Mouse (Mus musculus): ENCODE measurements around the gene Hist2h3c2. TPM values are rescaled to one million over a fixed set of nuclear protein-coding genes. Genes with fewer than 3 reads are reported as not detected.
"Not testable (repeated sequence)": the region's sequence is repeated elsewhere in the genome, so short reads cannot be mapped to it uniquely, and the experiment has no call there.

The Hist2h3c2 gene
- polyA plus RNA-seq, 1 experiment from 2014 or later, result 8.3 TPM

GRCm38 (mm10) chr3:96250890-96251289, 12.0 kb upstream of the Hist2h3c2 start:
- ATAC-seq (replicated peaks; ENCODE audit: low FRiP score, low TSS enrichment, low read depth), result no peak
- Histone ChIP-seq H3K9ac (ENCODE audit: low read length) (no peak overlapping the region), H3K27ac (ENCODE audit: low read depth) (no peak overlapping the region), H3K4me2 (ENCODE audit: low read length) (no peak overlapping the region), H3K9me3 (ENCODE audit: control insufficient read depth, low read length) (no peaks in the 10 kb centered on the region), H3K4me1 (replicated peaks; ENCODE audit: control insufficient read depth, insufficient read depth, low read length) (peaks cover 7% of the 10 kb centered on the region; the same call in 1 of the 2 replicates), H3K36me3 (ENCODE audit: control insufficient read depth, insufficient read depth, low read length) (no peaks in the 10 kb centered on the region), H3K4me3 (ENCODE audit: low read depth, low read length) (no peak overlapping the region), H3K27me3 (replicated peaks; ENCODE audit: control insufficient read depth, insufficient read depth, low read length) (no peaks in the 10 kb centered on the region)
- 51% methylated on average over 3 of the region's 3 CpGs for WGBS
- DNase-seq (ENCODE audit: low spot score), result no peak

GRCm38 (mm10) chr3:96249034-96249345, 10.1 kb upstream of the Hist2h3c2 start:
- no peak for DNase-seq (ENCODE audit: low spot score)
- no peak for ATAC-seq (replicated peaks; ENCODE audit: low FRiP score, low TSS enrichment, low read depth)
- Histone ChIP-seq H3K36me3 (ENCODE audit: control insufficient read depth, insufficient read depth, low read length) (no peaks in the 10 kb centered on the region), H3K4me3 (ENCODE audit: low read depth, low read length) (peak overlapping the region; percentile 48; the same call in 1 of the 2 replicates), H3K4me1 (replicated peaks; ENCODE audit: control insufficient read depth, insufficient read depth, low read length) (peaks cover 11% of the 10 kb centered on the region; the same call in 1 of the 2 replicates), H3K4me2 (ENCODE audit: low read length) (0 out of 2 replicates have a peak overlapping the region, but pooled peaks have one; percentile 56), H3K27ac (ENCODE audit: low read depth) (0 out of 2 replicates have a peak overlapping the region, but pooled peaks have one; percentile 43), H3K27me3 (replicated peaks; ENCODE audit: control insufficient read depth, insufficient read depth, low read length) (no peaks in the 10 kb centered on the region), H3K9me3 (ENCODE audit: control insufficient read depth, low read length) (no peaks in the 10 kb centered on the region), H3K9ac (ENCODE audit: low read length) (no peak overlapping the region)
- 54% methylated on average over 4 of the region's 4 CpGs for WGBS

- peak overlapping the region; percentile 56 for H3K4me2 ChIP-seq (ENCODE audit: low read length)
- peak overlapping the region; percentile 62 for H3K9ac ChIP-seq (ENCODE audit: low read length)
- H3K4me3 ChIP-seq (ENCODE audit: low read depth, low read length), result peak overlapping the region; percentile 48
- H3K4me1 ChIP-seq (replicated peaks; ENCODE audit: control insufficient read depth, insufficient read depth, low read length), result peaks cover 14% of the 10 kb centered on the region; the same call in 1 of the 2 replicates
- H3K36me3 ChIP-seq (ENCODE audit: control insufficient read depth, insufficient read depth, low read length), result no peaks in the 10 kb centered on the region
- WGBS, result 32% methylated on average over 6 of the region's 6 CpGs
- no peaks in the 10 kb centered on the region for H3K27me3 ChIP-seq (replicated peaks; ENCODE audit: control insufficient read depth, insufficient read depth, low read length)
- peak overlapping the region; percentile 77; the same call in 1 of the 2 replicates for H3K27ac ChIP-seq (ENCODE audit: low read depth)
- H3K9me3 ChIP-seq (ENCODE audit: control insufficient read depth, low read length), result no peaks in the 10 kb centered on the region
- ATAC-seq (replicated peaks; ENCODE audit: low FRiP score, low TSS enrichment, low read depth) (no peak), DNase-seq (ENCODE audit: low spot score) (no peak)
Measured at GRCm38 (mm10) chr3:96248141-96249033, 9.5 kb upstream of the Hist2h3c2 start.

- no peak for ATAC-seq (replicated peaks; ENCODE audit: low FRiP score, low TSS enrichment, low read depth)
- WGBS, result 3% methylated on average over 11 of the region's 11 CpGs
Measured at GRCm38 (mm10) chr3:96247356-96248140, 8.6 kb upstream of the Hist2h3c2 start.

GRCm38 (mm10) chr3:96246427-96246856, 7.5 kb upstream of the Hist2h3c2 start, which contains the start of gene Hist2h3c1:
Gene Hist2h3c1 (plus strand): TSS chr3:96246685.
- peak; percentile 90 for ATAC-seq (replicated peaks; ENCODE audit: low FRiP score, low TSS enrichment, low read depth)
- no CpG with 5 or more reads among the region's 47 CpGs for WGBS

More at GRCm38 (mm10) chr3:96247356-96248140, 8.6 kb upstream of the Hist2h3c2 start:
- peaks cover 14% of the 10 kb centered on the region; the same call in 1 of the 2 replicates for H3K4me1 ChIP-seq (replicated peaks; ENCODE audit: control insufficient read depth, insufficient read depth, low read length)
- peak overlapping the region; percentile 77 for H3K27ac ChIP-seq (ENCODE audit: low read depth)
- H3K36me3 ChIP-seq (ENCODE audit: control insufficient read depth, insufficient read depth, low read length), result no peaks in the 10 kb centered on the region
- DNase-seq (ENCODE audit: low spot score), result no peak
- H3K4me3 ChIP-seq (ENCODE audit: low read depth, low read length), result peak overlapping the region; percentile 48
- H3K4me2 ChIP-seq (ENCODE audit: low read length), result peak overlapping the region; percentile 56
- no peaks in the 10 kb centered on the region for H3K27me3 ChIP-seq (replicated peaks; ENCODE audit: control insufficient read depth, insufficient read depth, low read length)
- H3K9me3 ChIP-seq (ENCODE audit: control insufficient read depth, low read length), result no peaks in the 10 kb centered on the region
- H3K9ac ChIP-seq (ENCODE audit: low read length), result peak overlapping the region; percentile 62

GRCm38 (mm10) chr3:96246018-96246417, 7.1 kb upstream of the Hist2h3c2 start:
- 0 out of 2 replicates have a peak overlapping the region, but pooled peaks have one; percentile 59 for H3K27ac ChIP-seq (ENCODE audit: low read depth)
- not testable (repeated sequence) for H3K4me2 ChIP-seq (ENCODE audit: low read length); H3K9ac ChIP-seq (ENCODE audit: low read length); H3K9me3 ChIP-seq (ENCODE audit: control insufficient read depth, low read length); ATAC-seq (replicated peaks; ENCODE audit: low FRiP score, low TSS enrichment, low read depth); DNase-seq (ENCODE audit: low spot score); H3K27me3 ChIP-seq (replicated peaks; ENCODE audit: control insufficient read depth, insufficient read depth, low read length); H3K36me3 ChIP-seq (ENCODE audit: control insufficient read depth, insufficient read depth, low read length)
- H3K4me3 ChIP-seq (ENCODE audit: low read depth, low read length), result peak overlapping the region; percentile 26
- WGBS, result 1% methylated on average over 10 of the region's 21 CpGs
- H3K4me1 ChIP-seq (replicated peaks; ENCODE audit: control insufficient read depth, insufficient read depth, low read length), result peaks cover 14% of the 10 kb centered on the region; the same call in 1 of the 2 replicates

More at GRCm38 (mm10) chr3:96246427-96246856, 7.5 kb upstream of the Hist2h3c2 start, which contains the start of gene Hist2h3c1:
- Histone ChIP-seq H3K9ac (ENCODE audit: low read length) (peak within 1 kb of the TSS; percentile 62), H3K4me1 (replicated peaks; ENCODE audit: control insufficient read depth, insufficient read depth, low read length) (peaks cover 14% of the 10 kb centered on the region; the same call in 1 of the 2 replicates), H3K27ac (ENCODE audit: low read depth) (peak within 1 kb of the TSS; percentile 77), H3K4me3 (ENCODE audit: low read depth, low read length) (peak within 1 kb of the TSS; percentile 48), H3K4me2 (ENCODE audit: low read length) (peak within 1 kb of the TSS; percentile 56)
- not testable (repeated sequence) for H3K9me3 ChIP-seq (ENCODE audit: control insufficient read depth, low read length); H3K36me3 ChIP-seq (ENCODE audit: control insufficient read depth, insufficient read depth, low read length); H3K27me3 ChIP-seq (replicated peaks; ENCODE audit: control insufficient read depth, insufficient read depth, low read length); DNase-seq (ENCODE audit: low spot score)

- WGBS, result 0% methylated on average over 25 of the region's 88 CpGs
- peaks cover 18% of the 10 kb centered on the region for H3K4me1 ChIP-seq (replicated peaks; ENCODE audit: control insufficient read depth, insufficient read depth, low read length)
- peak; percentile 90 for DNase-seq (ENCODE audit: low spot score)
- peak within 1 kb of the TSS; percentile 39 for H3K4me3 ChIP-seq (ENCODE audit: low read depth, low read length)
- peak within 1 kb of the TSS; percentile 93 for H3K27ac ChIP-seq (ENCODE audit: low read depth)
- peak within 1 kb of the TSS; percentile 69 for H3K9ac ChIP-seq (ENCODE audit: low read length)
- H3K27me3 ChIP-seq (replicated peaks; ENCODE audit: control insufficient read depth, insufficient read depth, low read length); H3K9me3 ChIP-seq (ENCODE audit: control insufficient read depth, low read length); H3K36me3 ChIP-seq (ENCODE audit: control insufficient read depth, insufficient read depth, low read length): not testable (repeated sequence)
- peak within 1 kb of the TSS; percentile 53 for H3K4me2 ChIP-seq (ENCODE audit: low read length)
- peak; percentile 87 for ATAC-seq (replicated peaks; ENCODE audit: low FRiP score, low TSS enrichment, low read depth)
Measured at GRCm38 (mm10) chr3:96245003-96245886, 6.3 kb upstream of the Hist2h3c2 start, which contains the start of gene Hist2h2aa1. Gene Hist2h2aa1 (plus strand): TSS chr3:96245497.
